Mouse (Mus musculus): ENCODE results near the gene Ddr2. TPM values are rescaled to one million over a fixed set of nuclear protein-coding genes. Genes with fewer than 3 reads are reported as not detected.

Ddr2 gene
- total and polyA plus RNA-seq, 3 experiments: 0.17 to 0.37 (median 0.30) TPM

DNA sequence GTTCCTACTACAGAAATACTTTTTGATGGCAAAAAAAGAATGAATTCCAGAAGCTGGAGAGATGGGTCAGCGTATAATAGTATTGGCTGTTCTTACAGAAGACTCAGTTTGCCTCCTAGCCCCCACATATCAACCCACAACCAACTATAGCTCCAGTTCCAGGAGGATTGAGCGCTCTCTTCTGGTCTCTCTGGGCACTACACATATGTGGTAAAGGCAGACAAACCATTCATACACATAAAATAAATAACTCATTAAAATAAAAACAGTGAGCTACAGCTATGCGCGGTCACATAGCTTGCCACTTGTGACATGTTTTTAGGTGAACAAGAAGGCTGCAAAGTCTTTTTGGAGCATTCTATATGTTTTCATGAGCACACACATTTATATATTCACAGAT, 71.2 kb downstream of the Ddr2 start:
- in situ Hi-C loops (cut with MboI; ENCODE audit: low pct_ligation_motif_present, low pct_unique_long_range_greater_than_20kb, low sequenced_read_pairs): no loop called here
- DNase-seq (ENCODE audit: extremely low read depth): peak; percentile 27
- Histone ChIP-seq H3K4me2 (ENCODE audit: insufficient read depth, low read depth, poor library complexity, severe bottlenecking) (no peak overlapping the region), H3K9me3 (replicated peaks; ENCODE audit: low read length) (no peaks in the 10 kb centered on the region), H3K36me3 (replicated peaks in 1 of 2; ENCODE audit: control insufficient read depth in 1 of 2, insufficient read depth in 1 of 2, low read length in 1 of 2) (no peaks in the 10 kb centered on the region), H3K27me3 (replicated peaks) (no peaks in the 10 kb centered on the region), H3K27ac (ENCODE audit: insufficient read depth, low read depth) (no peak overlapping the region), H3K4me3 (replicated peaks in 1 of 3; ENCODE audit: low read depth in 2 of 3, low read length in 2 of 3, poor library complexity in 1 of 3) (no peak overlapping the region), H3K4me1 (ENCODE audit: control insufficient read depth in 1 of 2, insufficient read depth in 2 of 2) (peaks cover 0 to 6% of the 10 kb centered on the region in 2 experiments; a peak in 2 of 4 replicates), H3K79me2 (replicated peaks; ENCODE audit: control insufficient read depth, extremely low read depth, insufficient read depth, poor library complexity, severe bottlenecking) (no peaks in the 10 kb centered on the region), H3K9ac (ENCODE audit: insufficient read depth, low read depth) (no peak overlapping the region)
- dilution Hi-C loops (cut with MboI; ENCODE audit: extremely low pct_ligation_motif_present, extremely low pct_unique_long_range_greater_than_20kb, low sequenced_read_pairs): no loop called here
- TF ChIP-seq ZC3H11A (IDR thresholded peaks at IDR 0.05; ENCODE audit: low read depth, low read length): no peak
- no peak for TF ChIP-seq GABPA (IDR thresholded peaks at IDR 0.05; ENCODE audit: insufficient replicate concordance, low read depth, low read length)
- no peak for TF ChIP-seq SIN3A (IDR thresholded peaks at IDR 0.05; ENCODE audit: low read length)
- TF ChIP-seq POLR2AphosphoS2 (IDR thresholded peaks at IDR 0.05; ENCODE audit: low read depth, low read length): no peak
- no peak for TF ChIP-seq MEF2A (IDR thresholded peaks at IDR 0.05; ENCODE audit: borderline replicate concordance, low read depth, low read length)
- no peak for TF ChIP-seq E2F4 (IDR thresholded peaks at IDR 0.05; ENCODE audit: insufficient replicate concordance, low read depth, low read length)
- no peak for TF ChIP-seq MAZ (IDR thresholded peaks at IDR 0.05; ENCODE audit: low read depth, low read length)
- TF ChIP-seq CTCF (conservative IDR thresholded peaks at IDR 0.05 in 1 of 2, IDR thresholded peaks at IDR 0.05 in 1 of 2; ENCODE audit: low read depth in 2 of 2, low read length in 2 of 2): peak; percentile 16 to 57
- TF ChIP-seq MAFK (IDR thresholded peaks at IDR 0.05; ENCODE audit: insufficient replicate concordance, low read length): no peak
- TF ChIP-seq USF2 (conservative IDR thresholded peaks at IDR 0.05; ENCODE audit: low read depth, low read length): no peak
- TF ChIP-seq MAX (IDR thresholded peaks at IDR 0.05; ENCODE audit: low read length): no peak
- TF ChIP-seq ZMIZ1 (IDR thresholded peaks at IDR 0.05; ENCODE audit: low read depth, low read length): no peak
- TF ChIP-seq RCOR1 (conservative IDR thresholded peaks at IDR 0.05; ENCODE audit: low read depth, low read length): no peak
- peak; percentile 50 for TF ChIP-seq RAD21 (IDR thresholded peaks at IDR 0.05; ENCODE audit: low read depth, low read length)
- no peak for TF ChIP-seq EP300 (IDR thresholded peaks at IDR 0.05; ENCODE audit: low read length)
- no peak for TF ChIP-seq TBP (conservative IDR thresholded peaks at IDR 0.05; ENCODE audit: low read depth, low read length)
- peak; percentile 44 for TF ChIP-seq SMC3 (IDR thresholded peaks at IDR 0.05; ENCODE audit: low read depth, low read length)
- no peak for TF ChIP-seq KAT2A (IDR thresholded peaks at IDR 0.05; ENCODE audit: insufficient replicate concordance, low read length)

DNA sequence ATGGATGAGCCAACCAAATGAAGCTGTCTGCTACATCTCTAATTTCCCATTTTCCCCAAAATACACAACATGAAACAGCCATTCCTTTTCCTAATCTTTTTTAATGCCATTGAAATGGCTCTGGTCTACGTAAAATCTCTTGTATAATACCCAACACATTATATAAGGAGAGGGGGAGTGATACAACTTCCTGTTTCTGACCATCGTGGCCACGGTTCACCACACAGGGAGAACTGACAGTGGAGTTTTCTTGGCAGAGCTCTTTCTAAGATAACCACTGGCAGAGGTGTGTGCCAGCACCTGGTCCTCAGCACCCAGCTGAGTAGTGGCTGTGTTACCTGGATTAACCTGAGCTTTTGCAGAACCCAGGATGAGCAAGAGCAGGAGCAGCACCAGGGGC, 75.0 kb downstream of the Ddr2 start:
- Histone ChIP-seq H3K27ac (ENCODE audit: insufficient read depth, low read depth) (no peak overlapping the region), H3K4me3 (replicated peaks in 1 of 3; ENCODE audit: low read depth in 2 of 3, low read length in 2 of 3, poor library complexity in 1 of 3) (no peak overlapping the region), H3K36me3 (replicated peaks in 1 of 2; ENCODE audit: control insufficient read depth in 1 of 2, insufficient read depth in 1 of 2, low read length in 1 of 2) (no peaks in the 10 kb centered on the region), H3K4me2 (ENCODE audit: insufficient read depth, low read depth, poor library complexity, severe bottlenecking) (no peak overlapping the region), H3K79me2 (replicated peaks; ENCODE audit: control insufficient read depth, extremely low read depth, insufficient read depth, poor library complexity, severe bottlenecking) (no peaks in the 10 kb centered on the region), H3K4me1 (ENCODE audit: control insufficient read depth in 1 of 2, insufficient read depth in 2 of 2) (peaks cover 0 to 6% of the 10 kb centered on the region in 2 experiments; a peak in 2 of 4 replicates), H3K27me3 (replicated peaks) (no peaks in the 10 kb centered on the region), H3K9me3 (replicated peaks; ENCODE audit: low read length) (no peaks in the 10 kb centered on the region), H3K9ac (ENCODE audit: insufficient read depth, low read depth) (no peak overlapping the region)
- DNase-seq (ENCODE audit: extremely low read depth): no peak
- no peak for TF ChIP-seq BHLHE40 (IDR thresholded peaks at IDR 0.05; ENCODE audit: low read depth, low read length)
- TF ChIP-seq MAX (IDR thresholded peaks at IDR 0.05; ENCODE audit: low read length): no peak
- TF ChIP-seq ETS1 (conservative IDR thresholded peaks at IDR 0.05; ENCODE audit: low read depth, low read length): no peak
- no peak for TF ChIP-seq SMC3 (IDR thresholded peaks at IDR 0.05; ENCODE audit: low read depth, low read length)
- TF ChIP-seq SIN3A (IDR thresholded peaks at IDR 0.05; ENCODE audit: low read length): no peak
- no peak for TF ChIP-seq ZKSCAN1 (IDR thresholded peaks at IDR 0.05; ENCODE audit: borderline replicate concordance, low read depth, low read length)
- TF ChIP-seq HCFC1 (IDR thresholded peaks at IDR 0.05; ENCODE audit: low read depth, low read length): no peak
- no peak for TF ChIP-seq USF2 (conservative IDR thresholded peaks at IDR 0.05; ENCODE audit: low read depth, low read length)
- no peak for TF ChIP-seq PAX5 (IDR thresholded peaks at IDR 0.05; ENCODE audit: low read length)
- TF ChIP-seq TCF12 (IDR thresholded peaks at IDR 0.05; ENCODE audit: low read depth, low read length): no peak
- no peak for TF ChIP-seq MYC (IDR thresholded peaks at IDR 0.05; ENCODE audit: low read depth, low read length)
- TF ChIP-seq UBTF (IDR thresholded peaks at IDR 0.05; ENCODE audit: low read depth, low read length): no peak
- no peak for TF ChIP-seq MAZ (IDR thresholded peaks at IDR 0.05; ENCODE audit: low read depth, low read length)
- in situ Hi-C loops (cut with MboI; ENCODE audit: low pct_ligation_motif_present, low pct_unique_long_range_greater_than_20kb, low sequenced_read_pairs): no loop called here
- dilution Hi-C loops (cut with MboI; ENCODE audit: extremely low pct_ligation_motif_present, extremely low pct_unique_long_range_greater_than_20kb, low sequenced_read_pairs): no loop called here

All from CH12.LX (cell line).